Mouse (Mus musculus): ENCODE data around the gene Plac9a.
"Not testable (repeated sequence)": the region's sequence is repeated elsewhere in the genome, so short reads cannot be mapped to it uniquely, and the experiment has no call there.

DNA sequence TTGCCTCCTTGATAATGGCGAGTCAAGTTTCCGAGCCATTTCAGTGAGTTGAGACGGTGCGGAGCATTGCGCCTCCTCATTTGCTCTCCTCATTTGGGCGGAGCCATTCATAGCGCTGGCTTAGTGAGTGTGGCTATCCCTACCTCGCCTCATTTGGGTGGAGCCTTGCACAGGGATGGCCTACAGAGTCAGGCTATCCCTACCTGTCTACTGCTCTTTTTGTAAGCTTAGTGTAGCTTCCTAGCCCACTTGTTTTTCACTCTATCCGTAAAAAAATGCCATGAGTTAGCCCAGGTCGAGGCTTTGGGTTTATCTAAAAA, 24.6 kb upstream of the Plac9a start, which contains the start of gene Tmem254a:
- not testable (repeated sequence) for TF ChIP-seq POLR2A, CTCF (IDR thresholded peaks at IDR 0.05; ENCODE audit: insufficient read depth, low read depth, low read length)
